Mouse (Mus musculus): ENCODE data around the gene Fam214a. TPM values are rescaled to one million over a fixed set of nuclear protein-coding genes. Genes with fewer than 3 reads are reported as not detected.

The Fam214a gene
- polyA plus RNA-seq, 1 experiment from 2014 or later: 7.3 TPM

- Histone ChIP-seq H3K9me3 (no peaks in the 10 kb centered on the region), H3K36me3 (no peaks in the 10 kb centered on the region), H3K27me3 (ENCODE audit: insufficient read depth, poor library complexity, severe bottlenecking) (no peaks in the 10 kb centered on the region), H3K27ac (0 out of 2 replicates have a peak overlapping the region, but pooled peaks have one; percentile 6), H3K4me3 (no peak overlapping the region), H3K4me1 (peaks cover 12% of the 10 kb centered on the region)
- no peak for DNase-seq (ENCODE audit: low spot score)
- 87% methylated on average over 6 of the region's 6 CpGs for WGBS
These were observed 29.2 kb upstream of the Fam214a start for GRCm38 (mm10) chr9:74923291-74923977.

GRCm38 (mm10) chr9:74925220-74925769 lies 27.4 kb upstream of the Fam214a start:
- H3K27me3 ChIP-seq (ENCODE audit: insufficient read depth, poor library complexity, severe bottlenecking): no peaks in the 10 kb centered on the region

DNA sequence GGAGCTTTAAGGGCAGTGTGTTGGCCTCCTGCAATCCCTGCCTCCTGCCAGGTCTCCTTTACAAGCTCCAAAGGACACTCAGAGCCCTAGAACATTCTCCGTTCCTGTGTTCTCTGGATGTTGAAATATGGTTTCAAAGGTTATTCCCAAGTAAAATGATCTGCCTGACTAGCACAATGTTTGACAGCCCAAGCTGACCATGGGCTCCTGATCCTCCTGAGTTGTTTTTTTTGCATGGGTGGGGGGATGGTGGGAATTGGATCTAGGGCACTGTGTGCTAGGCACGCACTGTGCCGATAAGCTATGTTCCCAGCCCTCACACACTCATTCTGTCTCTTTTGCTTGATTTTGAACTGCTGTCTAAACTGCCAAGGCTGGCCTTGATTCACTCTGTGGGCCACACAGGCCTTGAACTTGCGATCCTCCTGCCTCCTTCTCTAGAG lies 22.7 kb upstream of the Fam214a start:
- no peaks in the 10 kb centered on the region for H3K9me3 ChIP-seq
- no peak for DNase-seq (ENCODE audit: low spot score)

More at GRCm38 (mm10) chr9:74925220-74925769, 27.4 kb upstream of the Fam214a start:
- WGBS: 84% methylated on average over 10 of the region's 10 CpGs
- Histone ChIP-seq H3K9me3 (no peaks in the 10 kb centered on the region), H3K4me1 (peaks cover 12% of the 10 kb centered on the region), H3K27ac (no peak overlapping the region), H3K36me3 (no peaks in the 10 kb centered on the region), H3K4me3 (no peak overlapping the region)
- no peak for DNase-seq (ENCODE audit: low spot score)

DNA sequence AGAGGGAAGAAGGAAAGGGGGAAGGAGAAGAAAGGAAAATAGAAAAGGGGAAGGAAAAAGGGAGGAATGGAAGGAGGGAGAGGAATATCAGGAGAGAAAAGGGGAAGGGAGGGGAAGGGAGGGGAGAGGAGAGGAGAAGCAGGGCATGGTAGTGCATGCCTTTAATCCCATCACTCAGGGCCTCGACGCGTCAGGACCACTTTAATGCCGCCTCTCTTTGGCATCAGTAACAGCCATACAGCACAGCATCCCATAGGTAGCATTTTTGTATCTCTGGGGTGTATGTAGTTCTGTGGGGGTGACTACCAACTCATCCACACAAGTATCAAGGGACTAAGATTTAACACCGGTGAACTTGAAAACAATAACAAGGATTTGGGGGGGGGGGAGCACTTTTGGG lies 22.0 kb upstream of the Fam214a start:
- no peak for DNase-seq (ENCODE audit: low spot score)
- Histone ChIP-seq H3K4me1 (no peaks in the 10 kb centered on the region), H3K27me3 (ENCODE audit: insufficient read depth, poor library complexity, severe bottlenecking) (no peaks in the 10 kb centered on the region), H3K36me3 (no peaks in the 10 kb centered on the region), H3K9me3 (no peaks in the 10 kb centered on the region), H3K4me3 (no peak overlapping the region), H3K27ac (no peak overlapping the region)
- WGBS: 68% methylated on average over 5 of the region's 5 CpGs

More for the DNA sequence above, 22.7 kb upstream of the Fam214a start:
- no peaks in the 10 kb centered on the region for H3K27me3 ChIP-seq (ENCODE audit: insufficient read depth, poor library complexity, severe bottlenecking)
- 90% methylated on average over 4 of the region's 4 CpGs for WGBS
- no peaks in the 10 kb centered on the region for H3K36me3 ChIP-seq
- no peaks in the 10 kb centered on the region for H3K4me1 ChIP-seq
- H3K4me3 ChIP-seq: no peak overlapping the region
- H3K27ac ChIP-seq: no peak overlapping the region

DNA sequence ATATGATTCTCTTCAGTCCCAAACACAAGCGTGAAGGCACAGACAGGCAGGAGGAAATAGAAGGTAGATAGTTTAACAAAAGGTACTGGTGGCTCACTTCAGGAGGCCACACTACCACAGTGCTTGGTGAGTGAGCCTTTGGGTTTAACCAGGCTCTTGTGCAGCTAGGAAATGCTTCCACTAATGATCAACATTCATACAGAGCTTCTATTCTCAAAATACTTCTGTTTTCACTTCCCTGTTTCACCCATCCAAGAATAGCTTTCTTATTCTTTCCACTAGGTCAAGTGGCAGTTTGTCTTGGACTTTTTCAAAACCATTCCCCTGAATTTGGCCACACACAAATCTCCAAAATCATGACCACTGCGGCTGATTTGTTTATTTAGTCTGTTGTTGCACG lies 17.4 kb upstream of the Fam214a start:
- H3K4me3 ChIP-seq: no peak overlapping the region
- no peak overlapping the region for H3K27ac ChIP-seq
- H3K36me3 ChIP-seq: no peaks in the 10 kb centered on the region
- H3K4me1 ChIP-seq: no peaks in the 10 kb centered on the region
- 72% methylated on average over 3 of the region's 3 CpGs for WGBS
- H3K27me3 ChIP-seq (ENCODE audit: insufficient read depth, poor library complexity, severe bottlenecking): no peaks in the 10 kb centered on the region
- no peak for DNase-seq (ENCODE audit: low spot score)
- no peaks in the 10 kb centered on the region for H3K9me3 ChIP-seq

GRCm38 (mm10) chr9:74937761-74938160 lies 14.9 kb upstream of the Fam214a start:
- H3K27me3 ChIP-seq (ENCODE audit: insufficient read depth, poor library complexity, severe bottlenecking): no peaks in the 10 kb centered on the region
- H3K4me3 ChIP-seq: no peak overlapping the region
- no peaks in the 10 kb centered on the region for H3K4me1 ChIP-seq
- no peak for DNase-seq (ENCODE audit: low spot score)
- 87% methylated on average over 3 of the region's 3 CpGs for WGBS
- no peaks in the 10 kb centered on the region for H3K36me3 ChIP-seq
- no peak overlapping the region for H3K27ac ChIP-seq
- no peaks in the 10 kb centered on the region for H3K9me3 ChIP-seq

DNA sequence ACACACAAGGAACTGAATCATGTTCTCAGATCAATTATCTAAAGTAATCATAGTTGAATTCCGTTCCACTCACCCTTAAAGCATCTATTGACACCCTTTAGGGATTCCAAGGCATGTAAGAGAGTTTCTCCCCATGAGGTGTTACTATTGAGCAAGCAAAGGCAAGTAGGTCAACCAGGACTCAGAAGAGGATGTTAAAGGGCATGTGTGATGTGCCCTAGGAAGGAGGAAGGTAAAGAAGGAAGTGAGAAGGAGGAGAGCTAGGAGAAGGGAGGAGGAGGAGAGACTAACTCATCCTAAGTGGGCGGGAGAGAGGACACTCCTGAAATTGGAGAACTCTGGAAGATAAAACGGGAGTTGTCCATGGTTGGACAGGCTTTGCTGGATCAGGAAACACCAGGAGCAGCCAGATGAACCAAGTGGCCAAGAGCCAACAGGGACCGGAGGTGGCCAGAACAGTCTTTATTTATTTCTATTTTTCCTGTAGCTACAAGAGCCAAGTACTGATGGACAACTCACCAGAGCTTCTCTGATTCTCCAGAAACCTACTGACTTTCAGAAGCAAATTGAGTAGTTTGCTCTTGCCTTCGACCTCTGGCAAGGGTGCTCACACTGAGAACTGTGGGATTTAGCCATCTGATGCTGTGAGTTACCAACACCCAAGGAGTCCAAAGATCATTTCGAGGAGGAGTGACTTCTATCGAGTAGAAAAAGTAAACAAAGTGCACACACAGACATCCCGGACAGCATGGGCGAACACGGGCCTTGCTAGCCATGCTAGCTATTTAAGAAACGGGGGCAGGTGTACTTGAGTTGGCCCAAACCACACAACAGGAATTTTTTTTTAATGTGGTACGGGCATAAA lies 13.8 kb upstream of the Fam214a start:
- H3K27me3 ChIP-seq (ENCODE audit: insufficient read depth, poor library complexity, severe bottlenecking): no peaks in the 10 kb centered on the region
- H3K4me3 ChIP-seq: no peak overlapping the region
- no peaks in the 10 kb centered on the region for H3K9me3 ChIP-seq
- H3K36me3 ChIP-seq: no peaks in the 10 kb centered on the region
- WGBS: 74% methylated on average over 12 of the region's 12 CpGs
- no peak overlapping the region for H3K27ac ChIP-seq
- H3K4me1 ChIP-seq: no peaks in the 10 kb centered on the region
- no peak for DNase-seq (ENCODE audit: low spot score)

DNA sequence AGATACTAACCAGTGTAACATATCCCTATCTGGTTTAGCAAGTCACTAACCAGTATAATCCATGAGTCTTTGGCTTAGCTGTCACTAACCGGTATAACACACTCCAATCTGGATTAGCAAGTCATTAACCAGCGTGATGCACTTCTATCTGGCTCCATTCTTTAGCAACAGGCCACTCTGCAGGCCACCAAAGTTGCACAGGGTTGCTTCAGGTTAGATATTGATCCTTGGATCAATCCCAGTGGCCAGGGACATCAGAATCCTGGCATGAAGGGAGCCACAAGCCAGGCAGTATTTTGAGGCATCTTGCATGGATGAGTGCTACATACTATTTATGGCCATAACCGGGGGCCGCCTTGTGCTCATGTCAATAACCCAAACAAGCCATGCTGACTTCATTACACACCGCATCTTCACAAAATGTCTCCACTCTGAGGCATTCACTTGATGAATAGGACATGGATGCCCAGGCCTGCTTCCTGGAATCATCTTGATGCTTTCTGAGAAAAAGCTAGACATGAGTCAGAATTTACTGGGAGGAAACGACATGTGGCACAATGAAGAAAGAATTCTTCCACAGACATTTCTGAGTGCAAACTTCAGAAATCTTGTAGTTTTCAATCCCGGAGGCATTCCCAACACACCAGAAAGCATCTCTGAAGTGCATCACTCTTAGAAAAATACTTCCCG lies 5.8 kb upstream of the Fam214a start:
- Histone ChIP-seq H3K36me3 (no peaks in the 10 kb centered on the region), H3K4me1 (no peaks in the 10 kb centered on the region), H3K4me3 (no peak overlapping the region), H3K27ac (no peak overlapping the region), H3K27me3 (ENCODE audit: insufficient read depth, poor library complexity, severe bottlenecking) (no peaks in the 10 kb centered on the region), H3K9me3 (no peaks in the 10 kb centered on the region)
- WGBS: 85% methylated on average over 8 of the region's 8 CpGs
- no peak for DNase-seq (ENCODE audit: low spot score)

- H3K36me3 ChIP-seq: peaks cover 3% of the 10 kb centered on the region; the same call in 1 of the 2 replicates
- no peak overlapping the region for H3K4me3 ChIP-seq
- H3K9me3 ChIP-seq: no peaks in the 10 kb centered on the region
- no peak overlapping the region for H3K27ac ChIP-seq
- no peak for DNase-seq (ENCODE audit: low spot score)
- peaks cover 15% of the 10 kb centered on the region for H3K4me1 ChIP-seq
- no peaks in the 10 kb centered on the region for H3K27me3 ChIP-seq (ENCODE audit: insufficient read depth, poor library complexity, severe bottlenecking)
- WGBS: 32% methylated on average over 3 of the region's 3 CpGs
These were observed 1.2 kb upstream of the Fam214a start for GRCm38 (mm10) chr9:74951491-74951890.

GRCm38 (mm10) chr9:74952106-74952505 lies 578 bp upstream of the Fam214a start:
- Histone ChIP-seq H3K9me3 (no peaks in the 10 kb centered on the region), H3K4me3 (peak overlapping the region; percentile 78), H3K27ac (peak overlapping the region; percentile 86; the same call in 1 of the 2 replicates), H3K27me3 (ENCODE audit: insufficient read depth, poor library complexity, severe bottlenecking) (no peaks in the 10 kb centered on the region), H3K36me3 (peaks cover 3% of the 10 kb centered on the region; the same call in 1 of the 2 replicates), H3K4me1 (peaks cover 15% of the 10 kb centered on the region)
- DNase-seq (ENCODE audit: low spot score): no peak
- 36% methylated on average over 5 of the region's 5 CpGs for WGBS

DNA sequence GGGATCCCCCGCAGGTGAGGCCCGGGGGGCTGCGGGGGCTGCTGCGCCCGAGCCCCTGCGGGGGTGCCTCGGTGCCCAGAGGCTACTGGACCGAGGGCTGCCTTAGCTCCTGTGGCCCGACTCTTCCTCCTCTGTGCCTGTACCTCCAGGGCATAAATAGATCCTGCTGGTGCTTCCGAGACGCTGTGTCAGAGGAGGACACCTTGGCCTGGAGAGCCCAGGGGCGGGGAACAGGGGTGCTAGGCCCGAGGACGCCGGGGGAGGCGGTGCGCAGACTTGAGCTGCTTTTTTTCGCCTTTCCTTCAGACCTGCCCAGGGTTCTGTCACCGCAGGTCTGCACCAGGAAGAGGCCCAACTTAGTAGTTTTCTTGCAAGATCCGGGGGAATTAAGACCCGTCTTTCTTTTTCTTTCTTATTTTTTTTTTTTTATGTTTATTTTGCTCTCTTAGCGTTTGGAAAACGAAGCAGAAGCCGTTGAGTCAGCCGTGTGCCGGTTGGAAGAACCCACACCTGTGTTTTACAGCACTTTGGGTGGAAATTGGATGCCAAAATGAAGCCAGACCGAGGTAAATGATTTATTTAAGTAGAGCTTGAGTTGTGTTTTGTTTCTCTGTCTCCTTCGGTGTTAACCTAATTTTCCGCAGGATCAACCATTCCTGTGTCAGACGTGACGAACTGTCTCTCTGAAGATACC lies 728 bp downstream of the Fam214a start:
- peaks cover 6% of the 10 kb centered on the region; the same call in 1 of the 2 replicates for H3K36me3 ChIP-seq
- H3K9me3 ChIP-seq: no peaks in the 10 kb centered on the region
- peak overlapping the region; percentile 78 for H3K4me3 ChIP-seq
- 7% methylated on average over 31 of the region's 31 CpGs for WGBS
- peak overlapping the region; percentile 86 for H3K27ac ChIP-seq
- H3K27me3 ChIP-seq (ENCODE audit: insufficient read depth, poor library complexity, severe bottlenecking): no peaks in the 10 kb centered on the region
- H3K4me1 ChIP-seq: peaks cover 15% of the 10 kb centered on the region
- DNase-seq (ENCODE audit: low spot score): peak; percentile 83

- H3K4me3 ChIP-seq: peak overlapping the region; percentile 78
- peaks cover 6% of the 10 kb centered on the region; the same call in 1 of the 2 replicates for H3K36me3 ChIP-seq
- DNase-seq (ENCODE audit: low spot score): no peak
- H3K27ac ChIP-seq: 0 out of 2 replicates have a peak overlapping the region, but pooled peaks have one; percentile 86
- H3K4me1 ChIP-seq: peaks cover 15% of the 10 kb centered on the region
- 56% methylated on average over 2 of the region's 2 CpGs for WGBS
- no peaks in the 10 kb centered on the region for H3K27me3 ChIP-seq (ENCODE audit: insufficient read depth, poor library complexity, severe bottlenecking)
- H3K9me3 ChIP-seq: no peaks in the 10 kb centered on the region
These were observed 1.2 kb downstream of the Fam214a start for GRCm38 (mm10) chr9:74953959-74954279.
